Mouse (Mus musculus) activated CD4-positive, CD25-positive, alpha-beta regulatory T cell, adult 9 weeks (primary cell): ENCODE results near the gene Rnls. TPM values are rescaled to one million over a fixed set of nuclear protein-coding genes. Genes with fewer than 3 reads are reported as not detected.

Experiments
- polyA plus RNA-seq: library from polyadenylated mRNA; unstranded; fragments of 100-300 nt; shearing (Covaris generic); gene quantifications from one replicate; pipeline ENCODE4 v1.2.1, GENCODE M21; 2017

Gene Rnls
- polyA plus RNA-seq: 4.7 TPM

GRCm38 (mm10) chr19:33391651-33392382 is at the start of gene Rnls:
TSS of gene Rnls (minus strand) at chr19:33392295.

Other genes with a start within 250 kb of the Rnls start
- not detected for gene Lipo4, start 125.5 kb upstream of the Rnls start, polyA plus RNA-seq
- not detected for gene Gm8978, start 233.0 kb upstream of the Rnls start, polyA plus RNA-seq